Mouse (Mus musculus) natural killer cell, adult 2 months (primary cell): ENCODE data around the gene Cd72.

Experiments
- DNase-seq, 2 experiments: peaks; one replicate each; pipeline ENCODE4 v3.0.0; 2022; ENCODE audit warnings: low spot score in 2 of 2

Gene Cd72

GRCm38 (mm10) chr4:43402212-43402611 is 52.2 kb downstream of the Cd72 start:
- DNase-seq, result no peak

DNA sequence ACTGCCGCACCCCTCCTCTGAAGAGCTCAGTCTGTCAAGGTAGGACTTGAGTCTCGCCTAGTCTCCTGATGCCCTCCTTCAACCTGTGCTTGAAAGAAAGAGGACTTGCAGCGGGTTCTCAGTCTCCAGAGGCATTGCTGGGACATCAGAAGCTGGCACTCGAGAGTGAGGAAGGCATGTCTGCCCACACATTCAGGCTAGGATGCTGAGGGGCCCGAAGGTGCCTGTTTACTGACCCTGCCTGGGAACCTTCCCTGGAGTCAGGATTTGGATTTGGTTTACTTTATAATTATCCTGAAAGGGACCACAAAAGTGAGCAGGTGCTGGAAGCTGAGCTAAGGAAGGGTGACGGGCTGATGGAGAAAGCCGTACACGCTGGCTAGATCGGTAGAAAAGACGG is 52.9 kb downstream of the Cd72 start:
- DNase-seq, result no peak

GRCm38 (mm10) chr4:43400976-43401375 is 53.5 kb downstream of the Cd72 start:
- DNase-seq, result no peak

GRCm38 (mm10) chr4:43399391-43400131 is 54.9 kb downstream of the Cd72 start:
- no peak for DNase-seq

DNA sequence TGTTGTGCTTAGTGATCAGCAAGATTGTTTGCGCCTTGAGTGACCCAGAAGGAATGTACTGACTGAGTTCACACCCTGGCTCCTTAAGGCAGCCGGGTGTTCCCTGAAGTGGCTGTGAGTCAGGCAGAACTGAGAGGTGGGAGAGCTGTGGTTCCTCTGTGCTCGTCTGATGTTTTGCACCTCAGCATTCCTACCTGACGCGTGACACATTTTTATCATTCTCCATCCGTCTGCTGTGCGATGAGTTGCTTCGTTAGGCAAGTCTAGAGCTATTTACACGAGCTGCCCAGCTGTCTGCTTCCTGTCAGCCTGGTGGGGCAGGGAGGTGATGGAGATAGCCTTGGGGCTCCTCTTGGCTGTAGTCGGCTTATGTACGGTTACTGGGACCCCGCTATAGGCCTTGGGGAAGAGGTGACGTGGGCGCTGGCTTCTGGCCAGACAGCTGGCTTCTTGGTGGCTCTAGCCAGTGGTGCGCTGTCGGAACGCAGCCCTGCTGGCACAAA is 55.5 kb downstream of the Cd72 start:
- no peak for DNase-seq

GRCm38 (mm10) chr4:43398014-43398413 is 56.4 kb downstream of the Cd72 start:
- no peak for DNase-seq
